Mouse (Mus musculus) lung, adult 2 months (tissue): ENCODE data around the gene Gm36176. TPM values are rescaled to one million over a fixed set of nuclear protein-coding genes. Genes with fewer than 3 reads are reported as not detected.

Experiments
- DNase-seq: peaks from one replicate; pipeline ENCODE4 v3.0.0; 2022
- H3K4me1 ChIP-seq: fragments of 200-500 bp; 2 replicates; pipeline ENCODE4 v1.6.1; 2011; ENCODE audit warnings: low read length; ENCODE audit not compliant: control insufficient read depth, insufficient read depth
- H3K4me3 ChIP-seq: fragments of 200-500 bp; replicated peaks from 2 replicates; pipeline ENCODE3; 2011; ENCODE audit warnings: low read depth, mild to moderate bottlenecking, control low read depth, low read length; ENCODE audit errors: extremely low read depth
- CTCF ChIP-seq: fragments of 200-500 bp; IDR thresholded peaks from 2 replicates; pipeline ENCODE4 v1.5.1; 2011; ENCODE audit warnings: mild to moderate bottlenecking, low read length, control low read depth; ENCODE audit not compliant: insufficient read depth
- POLR2A ChIP-seq: fragments of 200-500 bp; IDR thresholded peaks from 2 replicates; pipeline ENCODE4 v1.6.1; 2011; ENCODE audit warnings: low read depth, mild to moderate bottlenecking, control low read depth, low read length, borderline replicate concordance; ENCODE audit errors: extremely low read depth
- WGBS: fragments of 180-500 bp; shearing (Covaris S2); methylation state at CpG from one replicate; pipeline ENCODE4 v1.1.7; 2018; 5-methylcytosine and 5-hydroxymethylcytosine counted together
- polyA plus RNA-seq: library from polyadenylated mRNA; depleted of rRNA; stranded (reverse); fragments of >200 nt; gene quantifications from 2 replicates; pipeline ENCODE4 v1.2.3, GENCODE M21; 2012; rRNA removed

The Gm36176 gene
- polyA plus RNA-seq, 1 experiment = not detected

DNA sequence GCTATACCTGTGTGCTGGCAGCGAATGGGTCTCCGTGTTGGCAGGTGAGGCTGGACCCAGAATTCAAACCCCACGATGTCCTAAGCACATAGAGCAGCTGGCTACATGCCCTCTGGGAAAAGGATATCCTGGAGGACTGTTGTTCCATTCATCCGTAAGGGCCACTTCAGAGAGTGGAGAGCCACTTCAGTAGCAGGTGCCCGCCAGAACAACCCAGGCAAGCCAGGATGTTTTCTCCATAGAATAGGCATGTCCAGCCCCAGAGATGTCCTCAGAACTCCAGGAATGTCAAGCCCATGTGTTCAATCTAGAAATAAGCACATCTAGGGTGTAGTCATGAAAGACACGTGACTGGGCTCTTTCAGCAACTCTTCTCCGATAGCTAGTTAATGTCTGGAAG is 23.0 kb downstream of the Gm36176 start:
- Histone ChIP-seq H3K4me1 (no peaks in the 10 kb centered on the region), H3K4me3 (no peak overlapping the region)
- TF ChIP-seq POLR2A = no peak
- TF ChIP-seq CTCF = no peak
- DNase-seq = peak; percentile 15
- 56% methylated on average over 7 of the region's 7 CpGs for WGBS

DNA sequence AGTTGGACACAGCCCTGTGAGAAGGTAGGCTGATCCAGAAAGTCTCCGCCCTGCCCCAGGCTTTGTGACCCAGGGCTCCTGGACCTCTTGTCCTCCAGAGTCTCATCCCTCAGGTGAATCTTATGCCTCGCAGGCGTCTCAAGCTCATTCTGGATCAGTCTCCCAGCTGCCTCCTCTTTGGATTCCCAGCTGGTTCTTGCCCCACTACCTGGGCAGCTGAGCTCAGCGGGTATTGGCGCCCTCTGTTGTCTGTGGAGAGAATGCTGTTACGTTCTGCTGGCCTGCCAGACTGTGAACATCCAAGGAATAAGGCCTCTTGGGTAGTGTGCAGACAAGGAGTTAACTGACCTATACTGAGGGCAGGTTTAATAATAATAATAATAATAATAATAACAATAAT is 32.4 kb downstream of the Gm36176 start:
- WGBS = 63% methylated on average over 6 of the region's 6 CpGs
- DNase-seq = peak; percentile 28
- H3K4me3 ChIP-seq = no peak overlapping the region
- TF ChIP-seq CTCF (peak; percentile 47), POLR2A (no peak)
- no peaks in the 10 kb centered on the region for H3K4me1 ChIP-seq

DNA sequence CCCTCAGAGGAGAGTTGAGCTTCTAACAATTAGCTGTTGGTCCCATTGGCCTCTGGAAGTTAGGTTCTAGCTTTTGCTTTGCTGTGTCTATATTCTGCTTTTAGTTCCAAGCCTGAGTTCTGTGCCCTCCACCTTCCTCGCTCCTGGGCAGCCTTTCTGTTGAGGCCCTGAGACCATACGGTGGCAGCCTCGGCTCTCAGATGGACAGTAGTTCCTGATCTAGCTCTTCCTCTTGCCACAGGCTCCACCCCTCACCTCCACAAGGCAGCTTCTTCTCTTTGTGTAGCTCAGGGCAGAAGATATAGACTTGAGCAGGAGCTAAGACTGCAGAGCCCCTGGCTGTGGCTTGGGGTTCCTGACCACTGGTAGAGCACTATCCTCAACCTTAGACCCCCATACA is 33.7 kb downstream of the Gm36176 start:
- WGBS = 52% methylated on average over 3 of the region's 3 CpGs
- Histone ChIP-seq H3K4me3 (no peak overlapping the region), H3K4me1 (no peaks in the 10 kb centered on the region)
- no peak for DNase-seq
- TF ChIP-seq CTCF = 0 out of 2 replicates have a peak, but pooled peaks have one; percentile 1
- no peak for TF ChIP-seq POLR2A

DNA sequence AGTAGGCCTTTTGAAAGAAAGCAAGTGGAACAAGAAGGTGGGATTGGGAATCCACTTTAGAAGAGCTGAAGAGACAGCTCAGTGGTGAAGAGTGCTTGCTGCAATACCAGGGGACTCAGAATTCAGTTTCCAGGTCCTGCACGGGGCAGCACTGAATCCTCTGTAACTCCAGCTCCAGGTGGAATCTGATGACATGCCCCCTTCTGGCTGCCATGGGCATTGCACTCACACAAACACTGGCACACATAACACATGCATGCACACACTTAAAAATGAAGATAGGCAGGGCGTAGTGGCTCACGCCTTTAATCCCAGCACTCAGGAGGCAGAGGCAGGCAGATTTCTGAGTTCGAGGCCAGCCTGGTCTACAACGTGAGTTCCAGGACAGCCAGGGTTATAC is 36.0 kb downstream of the Gm36176 start:
- no peak for DNase-seq
- TF ChIP-seq CTCF = 0 out of 2 replicates have a peak, but pooled peaks have one; percentile 9
- no peak for TF ChIP-seq POLR2A
- Histone ChIP-seq H3K4me1 (no peaks in the 10 kb centered on the region), H3K4me3 (no peak overlapping the region)
- WGBS = 83% methylated on average over 5 of the region's 5 CpGs

DNA sequence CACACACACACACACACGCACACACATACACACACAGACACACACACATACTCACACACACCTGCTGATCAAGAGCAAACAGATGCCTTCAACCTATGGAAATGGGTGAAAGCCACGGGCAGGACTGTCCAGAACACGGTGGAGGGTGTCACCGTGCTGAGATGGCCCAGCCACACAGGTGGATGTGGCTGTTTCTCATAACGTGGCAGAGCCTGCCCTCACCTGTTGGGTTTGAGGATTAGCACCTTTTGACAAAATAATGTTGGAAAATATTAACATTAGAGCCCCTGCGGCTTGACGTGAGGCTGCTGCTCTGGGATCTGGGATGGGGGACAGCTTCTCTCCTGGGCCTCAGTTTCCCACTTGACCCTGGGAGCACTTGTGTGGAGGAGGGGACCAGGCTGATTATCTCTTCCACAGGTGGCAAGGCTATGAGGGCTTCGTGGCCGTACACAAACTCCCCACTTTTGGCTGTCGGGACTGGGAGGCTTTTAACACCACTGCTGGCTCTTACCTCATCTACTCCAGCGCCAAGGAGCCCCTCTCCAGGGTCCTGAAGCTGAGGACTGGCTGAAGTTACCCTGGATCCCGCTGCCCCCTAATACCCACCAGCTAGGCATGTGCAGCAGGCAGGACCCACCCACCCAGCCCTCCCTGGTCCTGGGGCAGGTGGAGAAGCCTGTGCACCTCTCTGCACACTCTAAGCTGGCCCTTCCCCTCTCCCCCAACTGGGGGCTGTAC is 39.6 kb downstream of the Gm36176 start:
- DNase-seq = no peak
- Histone ChIP-seq H3K4me1 (no peaks in the 10 kb centered on the region), H3K4me3 (no peak overlapping the region)
- TF ChIP-seq CTCF (peak; percentile 39; the same call in 1 of the 2 replicates), POLR2A (no peak)
- 39% methylated on average over 12 of the region's 12 CpGs for WGBS

DNA sequence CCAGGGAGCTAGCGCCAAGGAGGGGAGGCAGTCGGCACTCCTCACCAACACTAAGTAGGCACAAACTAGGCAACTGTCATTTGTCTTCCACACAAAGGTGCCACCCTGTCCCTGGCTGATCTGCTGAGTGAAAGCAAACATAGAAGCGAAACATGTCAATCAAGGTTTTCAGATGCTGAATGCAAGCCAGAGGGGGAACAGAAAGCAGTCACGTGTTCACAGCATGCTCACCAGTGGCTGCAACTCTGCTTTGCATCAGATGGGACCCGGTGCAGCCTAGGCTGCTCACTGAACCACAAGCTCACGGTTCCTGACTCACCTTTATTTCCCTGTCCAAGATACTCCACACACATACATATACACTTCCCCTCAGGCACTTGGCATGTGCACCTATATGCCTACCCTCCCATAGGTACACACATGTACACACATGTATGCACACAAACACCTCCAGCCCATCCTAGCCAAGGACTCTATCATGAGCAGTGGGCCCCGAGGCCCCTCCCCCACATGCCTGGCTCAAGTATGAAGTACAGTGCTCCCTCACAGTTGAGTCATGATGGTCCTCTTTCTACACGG is 44.5 kb downstream of the Gm36176 start:
- TF ChIP-seq POLR2A (no peak), CTCF (no peak)
- H3K4me3 ChIP-seq = no peak overlapping the region
- WGBS = 72% methylated on average over 8 of the region's 8 CpGs
- DNase-seq = no peak
- no peaks in the 10 kb centered on the region for H3K4me1 ChIP-seq

DNA sequence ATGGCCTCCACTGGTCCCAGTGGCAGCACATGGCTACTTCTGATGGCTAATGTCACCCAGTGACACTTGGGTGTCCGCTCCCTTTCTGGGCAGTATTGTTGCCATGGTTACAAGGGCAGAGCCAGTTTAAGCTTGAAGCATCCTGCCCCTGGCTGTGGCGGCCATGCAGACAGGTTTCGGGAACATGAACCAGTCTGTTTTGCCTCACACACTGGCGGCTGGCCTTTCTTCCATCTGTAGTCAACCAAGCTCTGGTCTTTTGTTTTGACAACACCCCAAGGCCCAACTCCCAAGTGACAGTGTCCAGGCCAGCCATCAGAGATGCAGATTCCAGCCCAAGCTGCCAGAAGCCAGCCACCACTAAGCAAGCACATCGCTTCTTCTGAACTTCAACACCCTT is 49.0 kb downstream of the Gm36176 start:
- TF ChIP-seq POLR2A = no peak
- no peak for TF ChIP-seq CTCF
- WGBS = 71% methylated on average over 5 of the region's 5 CpGs
- no peak for DNase-seq

More for the DNA sequence above, 49.0 kb downstream of the Gm36176 start:
- Histone ChIP-seq H3K4me3 (no peak overlapping the region), H3K4me1 (no peaks in the 10 kb centered on the region)

Other genes with a start within 250 kb of the Gm36176 start
- 201 and 261 TPM in 2 replicates for gene Sumo3, start 240.7 kb upstream of the Gm36176 start, polyA plus RNA-seq
- not detected in 2 replicates for gene Gm49325, start 240.6 kb upstream of the Gm36176 start, polyA plus RNA-seq
- gene Ube2g2, start 224.5 kb upstream of the Gm36176 start, polyA plus RNA-seq = 41.6 and 54.2 TPM in 2 replicates
- gene Tspear, start 160.2 kb upstream of the Gm36176 start, polyA plus RNA-seq = 0.06 and 0.43 TPM in 2 replicates
- gene Gm19402, start 156.0 kb upstream of the Gm36176 start, polyA plus RNA-seq = not detected in 2 replicates
- not detected in 2 replicates for gene Gm9508, start 149.6 kb upstream of the Gm36176 start, polyA plus RNA-seq
- not detected in 2 replicates for gene Gm10272, start 140.2 kb upstream of the Gm36176 start, polyA plus RNA-seq
- not detected in 2 replicates for gene Gm10024, start 135.3 kb upstream of the Gm36176 start, polyA plus RNA-seq
- gene Gm10142, start 131.0 kb upstream of the Gm36176 start, polyA plus RNA-seq = 1.4 TPM in 1 of 2 replicates, not detected in the other
- gene Krtap12-1, start 126.2 kb upstream of the Gm36176 start, polyA plus RNA-seq = 0.86 TPM in 1 of 2 replicates, not detected in the other
- not detected in 2 replicates for gene Gm10100, start 120.3 kb upstream of the Gm36176 start, polyA plus RNA-seq
- not detected in 2 replicates for gene Gm18596, start 104.2 kb upstream of the Gm36176 start, polyA plus RNA-seq
- gene Gm9736, start 95.4 kb upstream of the Gm36176 start, polyA plus RNA-seq = not detected in 2 replicates
- not detected in 2 replicates for gene Gm3233, start 87.1 kb upstream of the Gm36176 start, polyA plus RNA-seq
- gene Gm3238, start 75.5 kb upstream of the Gm36176 start, polyA plus RNA-seq = not detected in 2 replicates
- not detected in 2 replicates for gene Gm7138, start 69.9 kb upstream of the Gm36176 start, polyA plus RNA-seq
- gene Gm3250, start 64.3 kb upstream of the Gm36176 start, polyA plus RNA-seq = not detected in 2 replicates
- not detected in 2 replicates for gene Gm7137, start 58.6 kb upstream of the Gm36176 start, polyA plus RNA-seq
- gene Gm9639, start 51.7 kb upstream of the Gm36176 start, polyA plus RNA-seq = not detected in 2 replicates
- gene Gm19668, start 47.7 kb upstream of the Gm36176 start, polyA plus RNA-seq = not detected in 2 replicates
- not detected in 2 replicates for gene Gm9507, start 35.0 kb upstream of the Gm36176 start, polyA plus RNA-seq
- gene Gm2696, start 32.1 kb upstream of the Gm36176 start, polyA plus RNA-seq = not detected in 2 replicates
- gene Krtap10-4, start 19.7 kb upstream of the Gm36176 start, polyA plus RNA-seq = not detected in 2 replicates
- not detected in 2 replicates for gene Krtap10-10, start 10.9 kb upstream of the Gm36176 start, polyA plus RNA-seq
- gene Gm10318, start 6.1 kb downstream of the Gm36176 start, polyA plus RNA-seq = not detected in 2 replicates
- gene Gm3285, start 15.2 kb downstream of the Gm36176 start, polyA plus RNA-seq = not detected in 2 replicates
- gene Lrrc3, start 55.7 kb downstream of the Gm36176 start, polyA plus RNA-seq = 0.77 and 0.93 TPM in 2 replicates
- gene Trpm2, start 123.8 kb downstream of the Gm36176 start, polyA plus RNA-seq = 2.2 and 3.9 TPM in 2 replicates
- 46.6 and 46.9 TPM in 2 replicates for gene 1810043G02Rik, start 131.7 kb downstream of the Gm36176 start, polyA plus RNA-seq
- 55.8 and 70.0 TPM in 2 replicates for gene Pfkl, start 163.3 kb downstream of the Gm36176 start, polyA plus RNA-seq
- gene Dnmt3l, start 195.1 kb downstream of the Gm36176 start, polyA plus RNA-seq = 0.52 and 0.64 TPM in 2 replicates
- gene Aire, start 196.8 kb downstream of the Gm36176 start, polyA plus RNA-seq = 0.09 and 0.16 TPM in 2 replicates
- gene Icosl, start 222.5 kb downstream of the Gm36176 start, polyA plus RNA-seq = 17.5 and 17.6 TPM in 2 replicates